Mouse (Mus musculus): ENCODE measurements around the gene Egflam. TPM values are rescaled to one million over a fixed set of nuclear protein-coding genes. Genes with fewer than 3 reads are reported as not detected.

The Egflam gene
- 9.7 and 11.8 TPM in 2 replicates for polyA plus RNA-seq (2014; fragmentation: Nextera tagmentation; extraction: Ambion mirVana)

DNA sequence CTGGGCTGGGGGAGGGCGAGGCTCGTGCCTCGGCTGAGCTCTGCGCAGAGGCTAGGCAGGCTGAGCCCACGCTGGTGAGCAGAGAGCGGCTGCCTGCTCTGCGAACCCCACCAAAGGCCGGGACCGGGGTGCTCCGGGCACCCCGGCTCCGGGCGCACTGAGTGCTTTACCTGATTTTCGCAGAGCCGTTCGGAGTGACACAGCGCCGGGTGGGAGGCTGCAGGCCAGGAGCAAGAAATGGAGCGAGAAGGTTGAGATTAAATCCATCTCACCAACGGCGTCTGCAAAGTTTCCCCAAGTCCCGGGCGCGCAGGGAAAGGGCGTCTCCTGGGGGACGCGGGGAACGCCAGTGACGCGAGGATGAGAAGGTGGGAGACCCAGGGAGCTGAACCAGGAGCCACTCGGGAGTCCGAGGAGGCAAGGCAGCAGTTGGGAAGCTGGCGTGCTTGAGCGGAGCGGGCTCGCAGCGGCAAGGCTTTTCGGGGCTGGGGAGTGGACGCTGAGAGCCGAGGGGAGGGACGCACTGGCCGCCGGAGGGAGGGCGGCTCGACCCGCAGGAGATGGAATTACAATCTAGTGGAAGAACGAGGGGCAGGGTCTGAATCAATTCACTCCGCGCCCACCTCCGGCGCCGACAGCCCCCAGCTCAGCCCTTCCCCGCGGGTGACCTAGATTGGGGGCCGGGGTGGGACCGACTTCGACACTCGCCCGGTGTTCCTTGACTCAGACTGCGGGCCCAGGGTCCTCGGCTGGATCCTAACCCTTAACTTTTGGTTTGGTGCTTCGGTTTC is at the start of gene Egflam:
Gene Egflam (minus strand): TSS at position 578 of the 791 bp plus-strand sequence.
- under 1% methylated on average over 61 of the region's 62 CpGs for WGBS
- peak within 1 kb of the TSS; percentile 74 for H3K9ac ChIP-seq (ENCODE audit: low read length)
- H3K27me3 ChIP-seq (ENCODE audit: control insufficient read depth, insufficient read depth, low read length) = no peaks in the 10 kb centered on the region; the same call in 1 of the 2 replicates
- peak within 1 kb of the TSS in 1 of 2 experiments; percentile 42; a peak in 1 of 4 replicates for H3K27ac ChIP-seq (replicated peaks in 1 of 2; ENCODE audit: control insufficient read depth in 1 of 2, insufficient read depth in 1 of 2, low read depth in 2 of 2, low read length in 2 of 2)
- peaks cover 5 to 9% of the 10 kb centered on the region in 2 experiments; a peak in 3 of 4 replicates for H3K4me1 ChIP-seq (ENCODE audit: control insufficient read depth in 2 of 2, insufficient read depth in 2 of 2, low read length in 2 of 2)
- H3K36me3 ChIP-seq (ENCODE audit: control insufficient read depth, insufficient read depth, low read length) = no peaks in the 10 kb centered on the region
- peak; percentile 32 for ATAC-seq (ENCODE audit: insufficient number of reproducible peaks, insufficient read depth, low FRiP score, low read depth)
- peak within 1 kb of the TSS; percentile 58 to 68 for H3K4me3 ChIP-seq (ENCODE audit: control insufficient read depth in 1 of 2, insufficient read depth in 1 of 2, low read depth in 1 of 2, low read length in 2 of 2)
- H3K9me3 ChIP-seq (ENCODE audit: control insufficient read depth, low read length) = no peaks in the 10 kb centered on the region
- peak within 1 kb of the TSS; percentile 99 for H3K4me2 ChIP-seq (ENCODE audit: low read length)

DNA sequence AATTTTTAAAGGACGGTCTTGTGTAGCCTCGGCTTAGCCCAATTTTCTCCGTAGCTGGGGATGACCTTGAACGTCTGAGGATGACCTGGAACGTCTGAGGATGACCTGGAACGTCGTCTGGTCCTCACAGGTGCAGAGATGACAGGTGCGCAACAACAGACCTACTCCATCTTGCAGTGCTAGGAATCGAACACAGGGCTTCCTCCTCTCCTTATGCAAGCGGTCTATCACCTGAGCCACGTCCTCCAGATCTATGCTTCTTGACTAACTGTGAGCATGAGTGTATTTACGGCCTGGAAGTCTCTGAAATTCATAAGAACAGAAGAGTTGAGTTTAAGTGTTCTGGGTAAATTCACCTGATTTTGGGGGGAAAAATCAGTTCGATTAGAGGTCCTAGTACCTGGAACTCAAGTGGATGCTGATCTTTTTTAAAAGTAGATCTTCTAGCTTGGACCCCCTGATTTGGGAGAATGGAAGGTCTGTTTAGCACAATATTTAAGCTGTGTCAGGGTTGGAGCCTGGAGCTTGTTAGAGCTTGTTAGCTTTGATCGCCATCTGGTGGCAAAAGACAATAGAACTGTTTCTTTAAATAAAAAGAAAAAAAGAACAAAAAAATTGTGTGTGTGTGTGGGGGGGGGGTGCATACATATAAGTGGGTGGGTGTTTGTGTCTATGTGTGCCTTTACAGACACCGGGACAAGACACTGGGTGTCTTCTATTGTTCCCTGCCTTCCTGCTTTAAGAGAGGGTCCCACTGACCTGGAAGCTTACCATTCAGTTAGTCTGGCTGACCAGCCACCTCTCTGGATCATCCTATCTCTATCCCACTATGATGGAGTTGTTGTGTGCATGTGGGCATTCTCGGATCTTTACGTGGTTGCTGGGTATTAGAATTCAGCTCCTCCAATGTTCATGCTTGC is 45.5 kb upstream of the Egflam start:
- Histone ChIP-seq H3K27ac (replicated peaks in 1 of 2; ENCODE audit: control insufficient read depth in 1 of 2, insufficient read depth in 1 of 2, low read depth in 2 of 2, low read length in 2 of 2) (no peak overlapping the region), H3K27me3 (ENCODE audit: control insufficient read depth, insufficient read depth, low read length) (peaks cover 3% of the 10 kb centered on the region; the same call in 1 of the 2 replicates), H3K4me2 (ENCODE audit: low read length) (no peak overlapping the region), H3K9ac (ENCODE audit: low read length) (no peak overlapping the region), H3K36me3 (ENCODE audit: control insufficient read depth, insufficient read depth, low read length) (no peaks in the 10 kb centered on the region), H3K4me1 (ENCODE audit: control insufficient read depth in 2 of 2, insufficient read depth in 2 of 2, low read length in 2 of 2) (peaks cover 0 to 4% of the 10 kb centered on the region in 2 experiments; a peak in 2 of 4 replicates), H3K4me3 (ENCODE audit: control insufficient read depth in 1 of 2, insufficient read depth in 1 of 2, low read depth in 1 of 2, low read length in 2 of 2) (no peak overlapping the region), H3K9me3 (ENCODE audit: control insufficient read depth, low read length) (no peaks in the 10 kb centered on the region)
- no peak for ATAC-seq (ENCODE audit: insufficient number of reproducible peaks, insufficient read depth, low FRiP score, low read depth)
- WGBS = 63% methylated on average over 17 of the region's 17 CpGs

DNA sequence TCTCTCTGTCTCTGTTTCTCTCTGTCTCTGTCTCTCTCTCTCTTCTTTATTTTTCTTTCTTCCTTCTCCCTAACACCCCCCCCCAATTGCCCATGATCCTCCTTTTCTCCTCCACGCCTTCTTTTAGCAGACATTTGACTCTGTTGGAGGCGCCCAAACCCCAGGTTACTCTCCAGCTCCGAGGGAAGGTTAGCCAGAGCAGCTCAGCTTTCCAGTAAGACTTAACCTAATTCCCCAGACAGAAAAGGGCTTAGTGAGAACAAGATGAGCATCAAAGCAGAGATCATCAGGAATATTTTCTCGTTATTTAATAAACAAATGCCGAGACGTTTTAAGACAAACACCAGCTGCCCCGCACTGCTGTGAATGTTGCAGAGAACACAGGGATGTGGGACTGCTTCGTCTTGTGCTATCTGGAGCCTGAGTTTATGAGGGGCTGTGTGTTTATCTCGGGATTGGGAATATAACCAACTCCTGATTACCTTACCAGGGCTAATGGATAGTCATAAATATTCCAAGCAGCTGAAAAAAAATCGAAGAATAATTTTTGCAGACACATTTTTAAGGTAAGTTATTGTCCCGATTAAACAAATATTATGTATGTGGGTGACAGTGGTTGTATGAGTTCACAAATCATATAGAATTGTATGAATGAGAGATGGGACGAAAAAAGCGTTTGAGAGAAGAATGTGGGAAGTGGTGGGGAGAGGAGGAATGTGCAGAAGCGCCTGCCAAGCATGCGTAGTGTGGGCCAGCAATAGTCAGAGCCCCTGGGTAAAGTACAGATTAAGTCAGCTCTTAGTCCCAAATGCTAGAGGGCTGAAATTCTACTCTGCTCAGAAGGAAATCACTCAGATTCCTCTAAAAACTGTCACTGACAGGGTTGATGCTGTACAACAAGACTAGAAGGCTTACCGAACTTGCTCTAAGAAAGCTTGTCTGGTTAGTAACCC is 44.2 kb upstream of the Egflam start:
- peaks cover 3% of the 10 kb centered on the region; the same call in 1 of the 2 replicates for H3K27me3 ChIP-seq (ENCODE audit: control insufficient read depth, insufficient read depth, low read length)
- ATAC-seq (ENCODE audit: insufficient number of reproducible peaks, insufficient read depth, low FRiP score, low read depth) = no peak
- no peak overlapping the region for H3K4me2 ChIP-seq (ENCODE audit: low read length)
- WGBS = 53% methylated on average over 16 of the region's 16 CpGs
- H3K9me3 ChIP-seq (ENCODE audit: control insufficient read depth, low read length) = no peaks in the 10 kb centered on the region
- peaks cover 0 to 4% of the 10 kb centered on the region in 2 experiments; a peak in 2 of 4 replicates for H3K4me1 ChIP-seq (ENCODE audit: control insufficient read depth in 2 of 2, insufficient read depth in 2 of 2, low read length in 2 of 2)
- no peak overlapping the region for H3K4me3 ChIP-seq (ENCODE audit: control insufficient read depth in 1 of 2, insufficient read depth in 1 of 2, low read depth in 1 of 2, low read length in 2 of 2)
- H3K9ac ChIP-seq (ENCODE audit: low read length) = no peak overlapping the region
- no peak overlapping the region for H3K27ac ChIP-seq (replicated peaks in 1 of 2; ENCODE audit: control insufficient read depth in 1 of 2, insufficient read depth in 1 of 2, low read depth in 2 of 2, low read length in 2 of 2)
- H3K36me3 ChIP-seq (ENCODE audit: control insufficient read depth, insufficient read depth, low read length) = no peaks in the 10 kb centered on the region

DNA sequence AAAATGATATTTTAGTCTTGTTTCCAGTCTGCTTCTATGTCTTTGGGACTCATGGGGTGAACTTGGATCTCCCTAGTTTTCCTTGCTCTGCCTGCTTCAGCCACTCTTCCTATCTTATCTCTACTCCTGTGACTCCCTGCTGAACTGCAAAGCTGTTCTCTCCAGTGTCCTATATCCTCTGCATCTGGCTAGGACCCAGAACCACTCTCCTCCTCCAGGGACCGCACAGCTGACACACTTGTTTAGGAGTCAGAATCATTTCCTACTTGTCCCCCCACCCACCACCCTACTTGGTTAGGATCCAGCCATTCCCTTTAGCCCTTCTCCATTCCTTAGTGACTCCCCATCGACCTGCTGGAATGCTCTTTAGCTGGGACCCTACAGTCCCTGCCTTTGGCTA is 26.1 kb upstream of the Egflam start:
- Histone ChIP-seq H3K36me3 (ENCODE audit: control insufficient read depth, insufficient read depth, low read length) (no peaks in the 10 kb centered on the region), H3K27ac (replicated peaks in 1 of 2; ENCODE audit: control insufficient read depth in 1 of 2, insufficient read depth in 1 of 2, low read depth in 2 of 2, low read length in 2 of 2) (no peak overlapping the region), H3K27me3 (ENCODE audit: control insufficient read depth, insufficient read depth, low read length) (no peaks in the 10 kb centered on the region), H3K9ac (ENCODE audit: low read length) (no peak overlapping the region), H3K9me3 (ENCODE audit: control insufficient read depth, low read length) (no peaks in the 10 kb centered on the region), H3K4me2 (ENCODE audit: low read length) (no peak overlapping the region), H3K4me1 (ENCODE audit: control insufficient read depth in 2 of 2, insufficient read depth in 2 of 2, low read length in 2 of 2) (peaks cover 0 to 5% of the 10 kb centered on the region in 2 experiments; a peak in 1 of 4 replicates), H3K4me3 (ENCODE audit: control insufficient read depth in 1 of 2, insufficient read depth in 1 of 2, low read depth in 1 of 2, low read length in 2 of 2) (no peak overlapping the region)
- no peak for ATAC-seq (ENCODE audit: insufficient number of reproducible peaks, insufficient read depth, low FRiP score, low read depth)
- WGBS = 25% methylated on average over 2 of the region's 2 CpGs

DNA sequence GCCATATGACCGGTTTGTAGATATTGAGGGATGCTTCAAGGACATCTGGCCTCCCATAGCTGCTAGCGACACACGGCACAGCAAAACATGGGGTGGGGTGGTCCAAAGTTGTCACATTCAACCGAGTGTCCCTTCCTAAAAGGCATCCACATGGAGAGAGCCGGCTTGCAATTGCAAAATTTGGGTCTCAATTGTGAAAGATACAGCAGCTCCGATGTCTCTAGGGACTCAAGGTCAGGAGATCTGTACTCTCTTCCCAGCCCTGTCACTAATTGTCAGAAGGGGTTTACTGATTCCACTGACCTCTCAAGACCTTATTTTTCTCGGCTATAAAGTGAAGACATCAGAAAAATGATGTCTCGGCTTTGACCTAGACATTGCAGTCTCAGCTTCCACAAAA is 6.3 kb upstream of the Egflam start:
- no peaks in the 10 kb centered on the region for H3K36me3 ChIP-seq (ENCODE audit: control insufficient read depth, insufficient read depth, low read length)
- H3K9ac ChIP-seq (ENCODE audit: low read length) = no peak overlapping the region
- no peaks in the 10 kb centered on the region for H3K9me3 ChIP-seq (ENCODE audit: control insufficient read depth, low read length)
- H3K4me2 ChIP-seq (ENCODE audit: low read length) = no peak overlapping the region
- ATAC-seq (ENCODE audit: insufficient number of reproducible peaks, insufficient read depth, low FRiP score, low read depth) = no peak
- H3K27ac ChIP-seq (replicated peaks in 1 of 2; ENCODE audit: control insufficient read depth in 1 of 2, insufficient read depth in 1 of 2, low read depth in 2 of 2, low read length in 2 of 2) = no peak overlapping the region
- H3K4me1 ChIP-seq (ENCODE audit: control insufficient read depth in 2 of 2, insufficient read depth in 2 of 2, low read length in 2 of 2) = no peaks in the 10 kb centered on the region
- 77% methylated on average over 8 of the region's 8 CpGs for WGBS
- H3K4me3 ChIP-seq (ENCODE audit: control insufficient read depth in 1 of 2, insufficient read depth in 1 of 2, low read depth in 1 of 2, low read length in 2 of 2) = no peak overlapping the region
- H3K27me3 ChIP-seq (ENCODE audit: control insufficient read depth, insufficient read depth, low read length) = no peaks in the 10 kb centered on the region

DNA sequence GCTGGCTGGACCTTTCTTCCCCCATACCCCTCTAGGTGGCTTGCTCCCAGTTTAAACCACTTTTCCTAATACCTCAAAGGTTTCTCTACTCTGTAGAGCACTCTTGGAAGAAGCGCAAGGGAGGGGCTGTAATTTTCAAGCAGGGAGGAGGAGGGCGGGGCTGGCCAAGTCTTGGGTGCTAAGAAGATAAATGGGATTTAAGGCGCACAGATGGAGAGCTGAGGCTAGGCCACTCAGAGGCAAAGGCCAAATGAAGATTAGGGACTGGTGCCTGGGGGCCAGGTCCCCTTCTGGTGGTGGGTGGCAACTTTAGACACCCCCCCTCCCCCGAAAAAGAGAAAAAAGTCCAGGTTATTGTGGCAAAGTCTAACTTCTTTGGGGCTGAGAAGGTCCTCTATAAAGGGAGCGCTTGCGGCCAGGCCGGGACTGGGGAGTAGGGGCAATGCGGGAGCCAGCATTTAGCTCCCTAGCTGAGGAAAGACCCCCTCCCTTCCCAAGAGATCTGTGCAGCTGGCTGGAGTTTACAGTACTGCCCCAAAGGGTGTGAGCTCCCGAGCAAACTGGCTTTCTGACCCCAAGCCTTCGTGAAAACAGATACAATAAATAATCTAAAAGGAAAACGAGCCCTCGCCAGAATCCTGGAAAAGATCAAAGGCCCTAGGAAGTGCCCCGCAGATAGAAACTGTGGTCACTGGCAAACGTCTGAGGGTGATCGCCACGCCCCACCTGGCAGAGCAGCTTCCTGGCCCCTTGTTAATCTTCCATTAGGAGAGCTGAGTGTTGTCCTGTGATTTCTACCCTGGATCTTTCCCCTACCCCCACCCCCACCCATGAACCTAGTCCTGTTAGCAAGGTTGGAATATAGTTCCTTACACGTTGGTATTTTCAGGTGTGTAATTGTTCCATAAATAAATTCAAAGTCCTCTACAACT is 680 bp upstream of the Egflam start:
- Histone ChIP-seq H3K36me3 (ENCODE audit: control insufficient read depth, insufficient read depth, low read length) (no peaks in the 10 kb centered on the region), H3K27me3 (ENCODE audit: control insufficient read depth, insufficient read depth, low read length) (no peaks in the 10 kb centered on the region; the same call in 1 of the 2 replicates), H3K9me3 (ENCODE audit: control insufficient read depth, low read length) (no peaks in the 10 kb centered on the region), H3K4me3 (ENCODE audit: control insufficient read depth in 1 of 2, insufficient read depth in 1 of 2, low read depth in 1 of 2, low read length in 2 of 2) (peak overlapping the region; percentile 58 to 68), H3K4me1 (ENCODE audit: control insufficient read depth in 2 of 2, insufficient read depth in 2 of 2, low read length in 2 of 2) (peaks cover 5 to 9% of the 10 kb centered on the region in 2 experiments; a peak in 3 of 4 replicates), H3K9ac (ENCODE audit: low read length) (peak overlapping the region; percentile 74), H3K27ac (replicated peaks in 1 of 2; ENCODE audit: control insufficient read depth in 1 of 2, insufficient read depth in 1 of 2, low read depth in 2 of 2, low read length in 2 of 2) (no peak overlapping the region), H3K4me2 (ENCODE audit: low read length) (peak overlapping the region; percentile 99)
- peak; percentile 31; the same call in 1 of the 2 replicates for ATAC-seq (ENCODE audit: insufficient number of reproducible peaks, insufficient read depth, low FRiP score, low read depth)
- WGBS = 5% methylated on average over 17 of the region's 17 CpGs

Measured in heart, embryonic 14.5 days (tissue).